Mouse (Mus musculus) heart, postnatal 14 days (tissue): ENCODE data around the gene Dctpp1. TPM values are rescaled to one million over a fixed set of nuclear protein-coding genes. Genes with fewer than 3 reads are reported as not detected.

Experiments used
- DNase-seq, 2 experiments: peaks; one replicate each; pipeline ENCODE4 v3.0.0; 2021 to 2022
- intact Hi-C: fragments of 180-260 bp; cut with DNase I; formaldehyde crosslinking; loops from one replicate; pipeline ENCODE4 v1.15.1; 2025
- long read RNA-seq, 2 experiments: library from polyadenylated mRNA; stranded (forward); transcript quantifications; one replicate each; pipeline ENCODE4 v2.0.0; 2021
- total RNA-seq, 2 experiments: library from RNA; stranded (reverse); gene quantifications; 2 replicates each; pipeline ENCODE4 v1.2.3; 2021

Gene Dctpp1
- 10 to 100 TPM; 38.4 to 46.7 TPM for total RNA-seq
- long read RNA-seq, experiment 1, transcript Dctpp1-201 (3 exons, 676 nt), result major isoform, 19 of 20 reads
- long read RNA-seq, experiment 1, partial matches to known transcripts, result 1 of 20 reads
- long read RNA-seq, experiment 1, other reads (novel, unspliced or antisense), result 0 of 20 reads
- long read RNA-seq, experiment 2, transcript Dctpp1-201 (3 exons, 676 nt), result major isoform, 28 of 29 reads
- long read RNA-seq, experiment 2, partial matches to known transcripts, result 0 of 29 reads
- long read RNA-seq, experiment 2, other reads (novel, unspliced or antisense), result 1 of 29 reads

- DNase-seq, result peak; percentile 94 to 95
- intact Hi-C loops, result loop anchor here (2.0 to 5.0 kb wide), 2 partner anchors 14 to 87 kb away; partner anchors contain the start of genes Sephs2 and Zfp768
These were observed at the start of gene Dctpp1 for GRCm38 (mm10) chr7:127260309-127261111. Gene Dctpp1 (minus strand): TSS chr7:127260709.

- intact Hi-C loops, result loop anchor here (5.0 kb wide), 1 partner anchor 172 kb away; no protein-coding TSS in a partner anchor
- DNase-seq, result no peak
These were observed 49.4 kb upstream of the Dctpp1 start for GRCm38 (mm10) chr7:127309951-127310350.

GRCm38 (mm10) chr7:127308887-127309286 lies 48.4 kb upstream of the Dctpp1 start:
- peak; percentile 43 to 78 for DNase-seq
- intact Hi-C loops, result no loop called here

- DNase-seq, result no peak
- intact Hi-C loops, result no loop called here
These were observed 47.9 kb upstream of the Dctpp1 start for GRCm38 (mm10) chr7:127308431-127308830.

- no peak for DNase-seq
- intact Hi-C loops, result no loop called here
These were observed 37.2 kb upstream of the Dctpp1 start for GRCm38 (mm10) chr7:127297586-127298193.

GRCm38 (mm10) chr7:127296786-127297555 lies 36.5 kb upstream of the Dctpp1 start:
- intact Hi-C loops, result no loop called here
- no peak for DNase-seq

GRCm38 (mm10) chr7:127296098-127296497 lies 35.6 kb upstream of the Dctpp1 start, which contains the start of gene Itgal:
Gene Itgal (plus strand): TSS chr7:127296260.
- intact Hi-C loops, result no loop called here
- no peak for DNase-seq

GRCm38 (mm10) chr7:127290142-127290541 lies 29.6 kb upstream of the Dctpp1 start:
- intact Hi-C loops, result no loop called here
- no peak for DNase-seq

- no peak for DNase-seq
- intact Hi-C loops, result no loop called here
These were observed 28.8 kb upstream of the Dctpp1 start for GRCm38 (mm10) chr7:127289306-127289705.

- DNase-seq, result no peak
- intact Hi-C loops, result no loop called here
These were observed 27.4 kb upstream of the Dctpp1 start for GRCm38 (mm10) chr7:127287940-127288339.

GRCm38 (mm10) chr7:127285154-127285553 lies 24.6 kb upstream of the Dctpp1 start:
- intact Hi-C loops, result no loop called here
- DNase-seq, result no peak

- intact Hi-C loops, result no loop called here
- no peak for DNase-seq
These were observed 21.7 kb upstream of the Dctpp1 start for GRCm38 (mm10) chr7:127282190-127282589.

GRCm38 (mm10) chr7:127281114-127281513 lies 20.6 kb upstream of the Dctpp1 start:
- intact Hi-C loops, result no loop called here
- DNase-seq, result no peak

GRCm38 (mm10) chr7:127280092-127280491 lies 19.6 kb upstream of the Dctpp1 start:
- intact Hi-C loops, result no loop called here
- peak; percentile 9 to 36 for DNase-seq

- DNase-seq, result peak; percentile 28 to 54
- intact Hi-C loops, result no loop called here
These were observed 17.8 kb upstream of the Dctpp1 start for GRCm38 (mm10) chr7:127278311-127278710.

GRCm38 (mm10) chr7:127276519-127276961 lies 16.0 kb upstream of the Dctpp1 start:
- intact Hi-C loops, result no loop called here
- no peak for DNase-seq

- DNase-seq, result peak; percentile 93 to 96
- intact Hi-C loops, result loop anchor here (2.0 kb wide), 1 partner anchor 13 kb away; the partner anchor contains the start of gene Dctpp1
These were observed 13.6 kb upstream of the Dctpp1 start, which contains the start of gene Sephs2 for GRCm38 (mm10) chr7:127273925-127274789. Gene Sephs2 (minus strand): TSS chr7:127274055.

GRCm38 (mm10) chr7:127273118-127273923 lies 12.8 kb upstream of the Dctpp1 start:
- intact Hi-C loops, result no loop called here
- peak in 1 of 2 experiments; percentile 61 for DNase-seq
